Mouse (Mus musculus) WW6 (cell line): Measurements from ENCODE around the gene Rtn4r.

Experiments
- DNase-seq: peaks from one replicate; pipeline ENCODE4 v3.0.0-alpha.2; 2013; ENCODE audit warnings: low read depth, low spot score

The Rtn4r gene

DNA sequence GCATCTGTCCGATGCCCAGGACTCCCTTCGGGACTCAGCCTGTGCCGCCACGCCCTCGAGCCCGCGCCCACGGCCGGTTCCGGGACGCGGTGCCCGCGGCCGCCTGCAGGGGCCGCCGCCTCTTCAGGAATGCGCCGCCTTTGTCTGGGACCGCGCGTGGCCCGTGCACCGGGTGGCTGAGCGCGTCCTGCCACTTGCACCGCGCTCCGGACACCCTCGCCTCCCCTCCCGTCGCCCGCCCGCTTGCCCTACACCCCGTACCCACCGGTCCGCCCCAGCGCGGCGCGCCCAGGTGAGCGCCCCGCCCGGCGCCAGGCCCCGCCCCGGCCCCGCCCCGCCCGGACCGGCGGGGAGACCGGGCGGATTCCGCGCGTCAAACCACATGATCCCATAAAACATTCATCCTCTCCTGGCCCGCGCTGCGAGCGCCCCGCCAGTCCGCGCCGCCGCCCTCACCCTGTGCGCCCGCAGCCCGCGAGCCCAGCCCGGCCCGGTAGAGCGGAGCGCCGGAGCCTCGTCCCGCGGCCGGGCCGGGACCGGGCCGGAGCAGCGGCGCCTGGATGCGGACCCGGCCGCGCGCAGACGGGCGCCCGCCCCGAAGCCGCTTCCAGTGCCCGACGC is at the start of gene Rtn4r:
Rtn4r (plus strand) TSS at position 402 of the 621 bp plus-strand sequence.
- no peak for DNase-seq

DNA sequence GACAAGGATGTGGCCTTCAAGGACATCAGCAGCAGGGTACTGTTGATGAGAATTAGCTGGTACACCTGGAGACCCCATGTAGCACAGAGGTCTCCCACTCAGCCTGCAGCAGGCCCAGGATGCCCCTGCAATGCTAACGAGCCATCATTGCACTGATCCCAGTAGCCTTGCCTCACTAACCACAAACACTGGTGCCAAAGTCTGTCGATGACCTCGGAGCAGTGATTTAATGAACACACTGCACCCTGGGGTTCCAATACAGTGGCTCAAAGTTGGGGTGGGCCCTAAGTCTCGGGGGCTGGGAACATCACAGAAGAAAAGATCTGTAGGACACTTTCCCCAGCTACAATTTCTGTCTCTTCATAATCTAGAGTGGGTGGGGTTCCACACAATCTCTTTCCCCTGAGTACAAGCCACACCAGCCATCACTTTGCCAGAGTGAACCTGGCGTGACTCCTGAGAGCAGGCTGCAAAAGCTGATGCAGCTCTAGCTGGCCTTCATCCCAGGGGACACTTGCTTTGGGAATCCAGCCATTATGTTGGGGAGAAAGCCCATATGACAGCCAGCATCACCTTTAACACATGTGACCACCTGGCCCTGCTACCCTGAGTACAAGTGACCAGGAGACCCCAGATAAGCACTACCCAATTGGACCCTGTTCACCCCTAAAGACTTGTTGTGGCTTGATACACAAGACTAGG is 49.0 kb upstream of the Rtn4r start:
- no peak for DNase-seq

- no peak for DNase-seq
Observed at GRCm38 (mm10) chr16:18079300-18079699, 48.1 kb upstream of the Rtn4r start.

DNA sequence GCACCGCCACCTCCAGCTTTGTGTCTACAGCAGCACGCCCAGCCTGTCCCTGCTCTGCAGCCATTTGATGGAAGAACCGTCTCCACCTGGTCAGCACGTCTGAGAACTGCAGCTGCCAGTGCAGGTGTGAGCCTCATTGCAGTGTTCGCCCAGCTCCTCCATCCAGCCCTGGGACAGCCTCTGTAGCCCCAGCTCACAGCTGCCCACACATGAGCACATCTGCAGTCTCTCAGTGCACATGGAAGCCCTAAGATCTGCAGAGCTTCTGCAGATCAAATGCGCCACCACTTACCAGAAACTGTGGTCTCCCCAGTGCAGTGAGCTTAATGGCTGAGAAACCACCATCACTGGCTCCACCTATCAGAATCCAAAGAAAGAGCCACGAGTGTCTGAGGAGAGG is 47.3 kb upstream of the Rtn4r start:
- DNase-seq = no peak

GRCm38 (mm10) chr16:18081149-18081827 is 46.2 kb upstream of the Rtn4r start:
- no peak for DNase-seq

DNA sequence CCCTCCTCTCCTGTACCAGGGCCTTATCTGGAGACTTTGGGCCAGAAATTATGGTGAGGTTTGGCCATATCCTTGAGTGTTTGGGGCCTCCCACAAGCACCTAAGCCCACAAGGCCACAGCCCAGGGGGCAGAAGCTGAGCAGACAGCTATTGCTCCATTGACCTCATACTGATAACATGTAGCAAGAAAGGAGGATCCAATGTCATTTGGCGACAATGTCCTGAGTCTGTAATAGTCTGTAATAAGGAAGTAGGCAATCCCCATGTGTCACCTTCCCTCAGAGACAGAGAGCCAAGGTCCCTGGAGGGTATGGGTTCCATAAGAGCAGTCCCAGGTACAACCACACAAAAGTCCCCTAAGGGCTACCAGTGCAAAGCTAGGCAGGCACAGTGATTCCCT is 45.2 kb upstream of the Rtn4r start:
- no peak for DNase-seq

- DNase-seq = no peak
Observed at GRCm38 (mm10) chr16:18083231-18083951, 44.1 kb upstream of the Rtn4r start.

DNA sequence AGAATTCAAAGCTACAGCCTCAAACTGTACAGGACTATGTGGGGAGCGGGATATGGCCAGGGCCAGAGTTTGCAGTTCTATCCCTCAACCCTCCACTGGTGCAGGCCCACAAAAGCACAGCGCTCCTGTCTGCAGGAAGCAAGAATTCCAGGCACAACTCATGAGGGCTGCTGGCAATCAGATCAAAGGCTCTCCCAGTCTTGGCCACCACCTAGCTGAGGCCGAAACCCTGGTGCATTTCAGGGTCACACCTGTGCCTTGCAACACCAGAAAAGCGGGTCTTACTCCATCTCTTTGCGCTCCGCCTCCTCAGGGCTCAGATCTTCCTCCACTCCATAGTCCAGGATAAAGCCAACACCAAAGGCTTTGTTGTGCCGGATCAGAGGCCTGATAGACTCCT is 43.2 kb upstream of the Rtn4r start:
- DNase-seq = no peak

- no peak for DNase-seq
Observed at GRCm38 (mm10) chr16:18087101-18087500, 40.3 kb upstream of the Rtn4r start.

DNA sequence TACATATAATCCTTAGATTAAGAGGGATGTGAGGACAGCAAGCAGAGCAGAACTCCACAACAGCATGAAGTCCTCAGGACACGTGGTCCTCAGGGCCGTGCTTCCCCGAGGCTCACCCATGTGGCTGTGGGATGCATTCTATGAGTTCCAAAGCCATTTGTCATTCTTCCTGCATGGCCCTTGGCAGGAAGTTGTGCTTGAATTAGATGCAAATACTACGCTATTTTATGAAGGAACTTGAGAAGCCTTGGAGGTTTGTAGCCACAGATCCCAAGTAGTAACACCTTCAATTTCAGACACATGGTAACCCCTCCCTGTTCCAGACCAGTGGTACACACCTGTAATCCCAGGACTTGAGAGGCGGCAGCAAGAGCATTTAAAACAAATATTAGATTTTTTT is 31.1 kb upstream of the Rtn4r start:
- no peak for DNase-seq

DNA sequence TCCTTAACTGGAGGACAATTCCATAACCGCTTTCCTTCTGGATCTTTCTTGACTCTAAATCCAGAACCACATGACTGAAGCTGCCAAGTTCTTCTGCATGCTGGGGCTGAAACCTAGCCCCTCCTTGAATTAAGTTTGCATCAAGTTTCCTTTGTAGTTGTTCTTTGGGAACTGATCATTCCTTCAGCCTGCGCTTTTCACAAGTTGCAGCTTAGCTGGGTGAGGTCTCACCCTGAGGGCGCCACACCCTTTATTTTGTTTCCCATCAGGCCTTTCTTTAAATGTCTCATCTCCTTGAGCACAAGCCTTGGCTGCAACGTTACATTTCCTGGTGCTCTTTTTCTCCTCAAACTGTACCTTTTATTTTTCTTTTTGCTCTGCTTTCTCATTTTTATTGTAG is 24.6 kb upstream of the Rtn4r start:
- DNase-seq = no peak

GRCm38 (mm10) chr16:18103366-18103765 is 24.1 kb upstream of the Rtn4r start:
- DNase-seq = no peak

- no peak for DNase-seq
Observed at GRCm38 (mm10) chr16:18103808-18104207, 23.6 kb upstream of the Rtn4r start.

DNA sequence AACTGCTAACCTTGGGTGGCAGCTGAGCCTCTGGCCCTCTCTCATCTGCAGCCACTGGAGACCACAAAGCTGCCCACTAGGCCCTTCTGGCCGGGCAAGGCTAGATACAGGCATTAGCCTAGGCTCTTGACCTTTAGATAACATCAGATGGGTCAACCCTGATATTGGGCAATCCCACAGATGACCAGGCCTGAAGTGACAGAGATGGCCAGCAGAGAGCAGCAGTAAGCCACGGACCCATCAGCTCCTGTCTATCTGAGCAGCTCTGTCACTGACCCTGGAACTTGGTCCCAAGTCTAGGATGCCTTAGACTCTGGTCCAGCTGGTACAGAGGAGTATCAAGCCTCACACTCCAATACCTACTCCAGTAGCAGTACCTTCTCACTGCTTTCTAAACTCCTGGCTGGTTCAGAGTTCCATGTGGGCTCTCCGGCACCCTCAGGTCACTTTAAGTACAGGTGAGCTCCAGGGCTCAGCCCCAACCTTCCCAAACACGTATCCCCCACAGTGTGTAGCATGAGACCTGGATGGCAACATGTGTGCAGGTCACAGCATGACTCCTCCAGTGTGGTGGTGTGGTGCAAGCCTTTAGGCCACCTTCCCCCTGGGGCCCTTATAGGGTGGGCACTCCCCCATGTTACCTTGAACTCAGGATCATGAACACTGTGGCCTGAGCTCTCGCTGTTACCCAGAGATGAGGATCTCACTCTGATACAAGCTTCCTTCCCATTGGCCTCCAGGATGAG is 19.0 kb upstream of the Rtn4r start:
- DNase-seq = no peak

DNA sequence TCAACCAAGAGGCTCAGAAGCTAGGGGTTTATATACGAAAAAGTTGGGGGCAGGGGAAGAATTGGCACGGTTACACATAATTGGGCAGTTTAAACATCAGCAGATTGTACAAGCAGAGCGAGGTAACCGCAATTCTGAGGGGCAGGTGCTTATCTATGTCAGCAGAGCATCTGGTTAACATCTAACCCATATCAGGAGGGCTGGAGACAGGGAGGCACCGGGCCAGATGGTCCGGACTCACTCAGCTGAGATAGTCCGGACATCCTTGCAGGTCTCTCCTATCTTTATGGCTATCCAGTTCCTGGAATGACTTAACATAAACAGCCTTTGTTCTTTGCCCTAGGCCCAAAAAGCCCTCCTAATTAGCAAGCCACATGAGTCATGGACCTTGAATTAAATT is 16.4 kb upstream of the Rtn4r start:
- DNase-seq = no peak

GRCm38 (mm10) chr16:18116467-18116866 is 11.0 kb upstream of the Rtn4r start:
- DNase-seq = no peak

- no peak for DNase-seq
Observed at GRCm38 (mm10) chr16:18118285-18118684, 9.2 kb upstream of the Rtn4r start.

DNA sequence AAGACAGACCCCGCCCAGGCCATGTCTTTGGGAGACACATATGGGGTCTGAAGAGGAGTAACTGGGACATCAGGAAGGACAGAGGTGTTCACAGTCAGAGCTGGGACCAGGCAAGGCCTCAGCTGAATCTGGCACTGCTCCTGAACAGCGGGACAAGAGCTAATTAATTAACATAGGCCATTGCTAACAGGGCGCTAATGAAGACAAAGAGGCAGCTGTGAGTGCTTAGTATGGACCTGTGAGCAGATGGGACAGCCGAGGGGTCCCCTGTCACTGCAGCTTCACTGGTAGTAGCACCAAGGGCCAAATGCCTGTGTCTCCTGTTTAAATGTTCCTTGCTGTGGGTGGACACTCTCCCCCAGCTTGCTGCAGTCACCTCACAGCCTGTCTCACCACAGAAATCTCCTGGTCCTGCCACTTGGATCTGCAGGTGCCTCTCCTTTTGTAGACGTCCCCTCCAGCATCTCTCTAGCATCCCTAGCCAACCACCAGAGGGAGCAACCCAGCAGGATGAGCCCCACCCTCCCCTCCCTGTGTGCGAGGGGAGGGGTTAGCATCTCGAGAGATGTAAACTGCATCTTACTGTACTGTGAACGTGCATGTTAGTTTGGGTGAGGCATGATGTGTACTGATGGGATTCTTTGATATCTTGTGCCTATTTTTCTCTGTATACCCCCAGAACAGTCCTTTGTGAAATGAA is 8.3 kb upstream of the Rtn4r start:
- peak; percentile 42 for DNase-seq

GRCm38 (mm10) chr16:18122740-18123139 is 4.7 kb upstream of the Rtn4r start:
- no peak for DNase-seq

- no peak for DNase-seq
Observed at GRCm38 (mm10) chr16:18123471-18123870, 4.0 kb upstream of the Rtn4r start.

- no peak for DNase-seq
Observed at GRCm38 (mm10) chr16:18124040-18124439, 3.4 kb upstream of the Rtn4r start.
